Mouse (Mus musculus) heart, embryonic 12.5 days (tissue): ENCODE measurements around the gene Tmem135. TPM values are rescaled to one million over a fixed set of nuclear protein-coding genes. Genes with fewer than 3 reads are reported as not detected.
A peak's percentile ranks its signal among the peaks of the same experiment; 100 is the strongest.

Experiments used
- ATAC-seq: fragments of 200-750 bp; cut with Nextera tagmentation; 2 replicates; pipeline ENCODE4 v1.8.0; 2017; ENCODE audit warnings: moderate TSS enrichment, moderate library complexity; ENCODE audit not compliant: insufficient number of reproducible peaks, low FRiP score
- H3K27ac ChIP-seq: fragments of 300-500 bp; sonication (generic); 2 replicates; pipeline ENCODE4 v1.5.1; 2016; ENCODE audit warnings: mild to moderate bottlenecking, moderate library complexity; ENCODE audit not compliant: poor library complexity, severe bottlenecking
- H3K27me3 ChIP-seq: fragments of 300-500 bp; sonication (generic); replicated peaks from 2 replicates; pipeline ENCODE4 v1.6.1; 2016; ENCODE audit warnings: mild to moderate bottlenecking, moderate library complexity
- H3K36me3 ChIP-seq: fragments of 300-500 bp; sonication (generic); 2 replicates; pipeline ENCODE4 v1.6.1; 2016; ENCODE audit warnings: mild to moderate bottlenecking, moderate library complexity
- H3K4me1 ChIP-seq: fragments of 300-500 bp; sonication (generic); replicated peaks from 2 replicates; pipeline ENCODE4 v1.6.1; 2016; ENCODE audit warnings: mild to moderate bottlenecking
- H3K4me2 ChIP-seq: fragments of 300-500 bp; sonication (generic); 2 replicates; pipeline ENCODE4 v1.6.1; 2016; ENCODE audit warnings: mild to moderate bottlenecking, moderate library complexity
- H3K4me3 ChIP-seq: fragments of 300-500 bp; sonication (generic); 2 replicates; pipeline ENCODE4 v1.5.1; 2016; ENCODE audit warnings: mild to moderate bottlenecking
- H3K9ac ChIP-seq: fragments of 300-500 bp; sonication (generic); 2 replicates; pipeline ENCODE4 v1.6.1; 2016; ENCODE audit warnings: mild to moderate bottlenecking, moderate library complexity
- H3K9me3 ChIP-seq: fragments of 300-500 bp; sonication (generic); replicated peaks from 2 replicates; pipeline ENCODE4 v1.6.1; 2016; ENCODE audit warnings: mild to moderate bottlenecking, moderate library complexity
- WGBS: fragments of 180-500 bp; shearing (Covaris S2); methylation state at CpG from one replicate; pipeline ENCODE4 v1.1.7; 2016; 5-methylcytosine and 5-hydroxymethylcytosine counted together
- polyA plus RNA-seq: library from polyadenylated mRNA; unstranded; fragments of >200 nt; fragmentation: Nextera tagmentation; extraction: Ambion mirVana; gene quantifications from 2 replicates; pipeline ENCODE4 v1.2.1, GENCODE M21; 2016

The Tmem135 gene
- polyA plus RNA-seq, 1 experiment from 2014 or later = 31.2 TPM

DNA sequence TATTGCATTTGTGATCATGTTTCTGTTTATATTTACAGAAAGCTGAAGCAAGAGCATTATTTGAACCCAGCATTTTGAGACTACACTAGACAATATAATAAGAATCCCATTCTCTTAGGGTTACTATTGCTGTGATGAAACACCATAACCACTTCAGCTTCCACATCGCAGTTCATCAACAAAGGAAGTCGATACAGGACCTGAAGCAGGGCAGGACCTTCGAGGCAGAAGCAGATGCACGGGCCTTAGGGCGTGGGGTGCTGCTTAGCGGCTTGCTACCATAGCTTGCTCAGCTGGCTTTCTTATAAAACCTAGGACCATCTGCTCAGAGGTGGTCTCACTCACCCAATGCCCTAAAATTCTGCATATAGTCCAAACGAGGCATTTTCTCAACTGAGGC lies 188.3 kb downstream of the Tmem135 start:
- H3K36me3 ChIP-seq = no peaks in the 10 kb centered on the region
- peak overlapping the region; percentile 47; the same call in 1 of the 2 replicates for H3K27ac ChIP-seq
- H3K9ac ChIP-seq = no peak overlapping the region
- no peak overlapping the region for H3K4me3 ChIP-seq
- 0 out of 2 replicates have a peak overlapping the region, but pooled peaks have one; percentile 4 for H3K4me2 ChIP-seq
- H3K9me3 ChIP-seq = no peaks in the 10 kb centered on the region
- 73% methylated on average over 7 of the region's 7 CpGs for WGBS
- peaks cover 15% of the 10 kb centered on the region for H3K4me1 ChIP-seq
- ATAC-seq = no peak
- no peaks in the 10 kb centered on the region for H3K27me3 ChIP-seq

DNA sequence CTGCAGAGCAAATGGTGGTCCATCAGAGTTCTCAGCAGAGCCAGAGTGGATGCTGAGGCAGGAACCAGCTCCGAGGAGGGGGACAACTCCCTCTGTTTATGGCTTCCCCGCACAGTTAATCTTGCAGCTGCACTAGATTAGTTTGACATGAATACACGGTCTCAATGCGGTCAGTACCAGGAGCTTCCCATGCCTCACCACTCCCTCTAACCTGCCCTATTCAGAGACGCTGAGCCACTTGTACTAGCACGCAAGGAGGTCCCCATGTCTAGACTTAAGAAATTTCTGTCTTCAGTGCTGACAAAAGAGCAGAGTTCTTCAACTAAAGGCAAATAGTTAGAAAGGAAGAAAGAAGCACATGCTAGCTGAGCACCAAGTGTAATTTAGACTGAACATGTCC lies 193.5 kb downstream of the Tmem135 start:
- Histone ChIP-seq H3K27ac (no peak overlapping the region), H3K9ac (no peak overlapping the region), H3K4me1 (peaks cover 16% of the 10 kb centered on the region), H3K27me3 (no peaks in the 10 kb centered on the region), H3K4me2 (no peak overlapping the region), H3K4me3 (no peak overlapping the region), H3K36me3 (no peaks in the 10 kb centered on the region), H3K9me3 (no peaks in the 10 kb centered on the region)
- no peak for ATAC-seq
- WGBS = 32% methylated on average over 6 of the region's 6 CpGs

DNA sequence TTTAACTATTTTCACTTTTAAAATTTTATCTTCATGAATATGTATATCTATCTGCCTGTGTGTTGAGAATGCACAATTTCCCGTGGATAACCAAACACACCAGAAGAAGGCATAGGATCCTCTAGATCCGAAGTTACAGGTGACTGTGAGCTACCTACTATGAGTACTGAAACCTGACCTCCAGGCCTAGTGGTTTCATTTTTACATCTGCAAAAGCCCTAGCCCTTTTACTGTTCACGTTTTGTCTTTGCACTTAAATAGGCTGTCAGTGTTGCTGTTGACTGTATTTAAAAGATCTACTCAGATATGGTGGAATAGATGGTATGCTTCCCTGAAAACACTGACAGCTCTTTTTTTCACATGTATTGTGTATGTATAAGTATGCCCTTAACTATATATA lies 197.9 kb downstream of the Tmem135 start:
- H3K4me2 ChIP-seq = no peak overlapping the region
- ATAC-seq = no peak
- no peak overlapping the region for H3K27ac ChIP-seq
- H3K9ac ChIP-seq = no peak overlapping the region
- H3K4me1 ChIP-seq = peaks cover 12% of the 10 kb centered on the region; the same call in 1 of the 2 replicates
- WGBS = 78% methylated on average over 3 of the region's 3 CpGs
- no peak overlapping the region for H3K4me3 ChIP-seq
- H3K27me3 ChIP-seq = no peaks in the 10 kb centered on the region
- H3K36me3 ChIP-seq = no peaks in the 10 kb centered on the region
- no peaks in the 10 kb centered on the region for H3K9me3 ChIP-seq

DNA sequence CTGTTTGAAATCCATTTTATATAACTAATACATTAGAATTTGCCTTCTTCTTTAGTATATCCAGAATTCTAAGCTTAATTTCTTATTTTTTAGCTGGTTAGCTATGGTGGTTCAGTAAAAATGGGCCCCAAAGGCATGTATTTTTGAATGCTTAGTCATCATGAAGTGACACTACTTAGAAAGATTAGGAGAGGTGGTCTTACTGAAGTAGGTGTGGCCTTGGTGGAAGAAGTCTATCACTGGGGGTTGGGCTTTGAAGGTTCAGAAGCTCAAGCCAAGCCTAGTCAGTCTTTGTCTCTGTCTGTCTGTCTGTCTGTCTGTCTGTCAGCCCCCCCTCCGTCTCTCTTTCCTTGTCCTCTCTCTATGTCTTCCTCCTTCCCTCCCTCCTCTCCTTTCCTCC lies 198.6 kb downstream of the Tmem135 start:
- Histone ChIP-seq H3K4me2 (no peak overlapping the region), H3K4me1 (peaks cover 6% of the 10 kb centered on the region; the same call in 1 of the 2 replicates), H3K4me3 (no peak overlapping the region), H3K36me3 (no peaks in the 10 kb centered on the region), H3K27me3 (no peaks in the 10 kb centered on the region), H3K9me3 (no peaks in the 10 kb centered on the region), H3K27ac (no peak overlapping the region), H3K9ac (no peak overlapping the region)
- no peak for ATAC-seq
- 76% methylated on average over 1 of the region's 1 CpGs for WGBS

DNA sequence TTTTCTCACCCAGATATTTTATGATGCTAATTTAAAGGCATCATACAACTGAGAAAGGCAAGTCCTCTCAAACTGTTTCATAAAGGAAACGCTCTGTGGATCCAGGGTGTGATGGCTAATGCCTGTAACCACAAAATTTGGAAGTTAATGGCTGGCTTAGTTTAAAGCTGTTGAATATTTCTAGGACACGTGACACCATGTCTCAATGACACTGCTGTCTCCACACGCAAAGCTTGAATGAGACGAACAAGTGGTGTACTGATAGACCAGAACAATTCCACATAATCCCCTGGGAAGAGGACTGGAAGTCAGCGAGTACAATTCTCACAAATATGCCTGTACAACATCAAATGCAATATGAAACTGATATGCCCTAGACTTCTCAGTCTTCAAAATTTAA lies 200.9 kb downstream of the Tmem135 start:
- no peaks in the 10 kb centered on the region for H3K27me3 ChIP-seq
- no peak overlapping the region for H3K27ac ChIP-seq
- no peak overlapping the region for H3K4me3 ChIP-seq
- H3K4me1 ChIP-seq = 0 out of 2 replicates have a peak, but pooled peaks cover 4% of the 10 kb centered on the region
- 60% methylated on average over 5 of the region's 5 CpGs for WGBS
- ATAC-seq = no peak
- H3K9me3 ChIP-seq = no peaks in the 10 kb centered on the region
- no peak overlapping the region for H3K9ac ChIP-seq
- H3K36me3 ChIP-seq = no peaks in the 10 kb centered on the region
- H3K4me2 ChIP-seq = no peak overlapping the region

DNA sequence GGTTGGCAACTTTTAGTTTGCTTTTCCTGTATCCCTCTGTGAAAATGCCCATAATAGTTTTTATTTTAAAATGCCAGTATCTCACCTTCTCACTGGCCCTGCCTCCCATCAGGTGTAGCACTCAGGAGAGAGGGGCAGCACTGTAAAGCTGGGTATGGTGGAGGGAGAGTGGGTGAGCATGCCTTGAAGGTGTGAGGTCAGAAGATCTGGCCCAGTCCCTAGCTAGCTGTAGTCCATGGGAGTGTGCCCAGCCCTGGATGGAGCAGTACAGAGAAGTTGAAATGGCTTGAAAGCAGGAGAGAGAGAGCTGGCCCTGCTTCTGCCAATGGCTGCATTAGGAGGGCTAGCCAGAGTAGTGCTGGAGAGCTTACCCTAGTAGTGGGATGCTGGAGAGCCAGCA lies 202.1 kb downstream of the Tmem135 start:
- no peak overlapping the region for H3K4me2 ChIP-seq

DNA sequence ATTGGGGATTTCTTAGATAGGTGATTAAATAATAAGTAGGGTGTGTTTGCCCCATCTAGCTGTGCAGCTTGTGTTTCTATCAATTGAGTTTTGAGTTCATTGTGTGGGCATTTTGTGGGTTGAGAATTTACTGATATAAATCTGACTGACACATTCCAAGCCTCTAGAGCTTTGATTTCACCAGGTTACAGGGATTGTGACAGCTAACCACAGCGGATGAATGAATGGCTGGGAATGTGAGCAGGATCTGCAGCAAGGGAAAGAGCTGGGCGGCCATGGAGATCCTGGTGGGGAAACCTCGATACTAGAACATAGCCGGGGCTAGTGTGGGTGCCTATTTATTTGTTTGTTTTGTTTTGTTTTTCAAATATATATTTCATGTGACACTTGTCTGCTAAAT lies 205.5 kb downstream of the Tmem135 start:
- H3K4me1 ChIP-seq = peaks cover 8% of the 10 kb centered on the region; the same call in 1 of the 2 replicates
- H3K9ac ChIP-seq = no peak overlapping the region
- H3K27me3 ChIP-seq = no peaks in the 10 kb centered on the region
- WGBS = 82% methylated on average over 4 of the region's 4 CpGs
- no peak for ATAC-seq
- no peak overlapping the region for H3K4me2 ChIP-seq
- H3K36me3 ChIP-seq = no peaks in the 10 kb centered on the region
- H3K27ac ChIP-seq = no peak overlapping the region
- no peak overlapping the region for H3K4me3 ChIP-seq
- H3K9me3 ChIP-seq = no peaks in the 10 kb centered on the region

More for the DNA sequence above, 202.1 kb downstream of the Tmem135 start:
- 0 out of 2 replicates have a peak, but pooled peaks cover 4% of the 10 kb centered on the region for H3K4me1 ChIP-seq
- H3K36me3 ChIP-seq = no peaks in the 10 kb centered on the region
- no peak for ATAC-seq
- no peaks in the 10 kb centered on the region for H3K27me3 ChIP-seq
- no peak overlapping the region for H3K9ac ChIP-seq
- H3K9me3 ChIP-seq = no peaks in the 10 kb centered on the region
- no peak overlapping the region for H3K4me3 ChIP-seq
- no peak overlapping the region for H3K27ac ChIP-seq

DNA sequence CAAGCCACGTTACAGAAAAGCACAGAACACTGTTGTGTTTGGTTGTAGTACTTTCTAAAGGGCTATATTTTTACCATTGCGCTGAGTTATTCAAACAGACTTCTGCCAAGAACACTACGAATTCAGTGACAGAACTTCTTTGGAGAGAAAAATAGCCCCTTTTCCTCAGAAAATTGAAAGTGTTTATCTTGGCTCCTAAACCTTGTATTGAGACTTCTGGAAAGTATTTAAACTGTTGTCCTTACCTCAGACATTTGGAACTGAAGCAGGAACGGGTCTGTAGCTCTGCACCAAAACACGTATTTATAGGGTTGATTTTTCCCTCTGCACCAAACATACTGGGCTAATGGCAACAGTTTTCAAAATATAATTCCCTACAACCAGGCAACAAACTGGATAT lies 210.6 kb downstream of the Tmem135 start:
- ATAC-seq = no peak
- H3K36me3 ChIP-seq = no peaks in the 10 kb centered on the region
- WGBS = 58% methylated on average over 5 of the region's 5 CpGs
- H3K4me1 ChIP-seq = peaks cover 10% of the 10 kb centered on the region; the same call in 1 of the 2 replicates
- no peak overlapping the region for H3K9ac ChIP-seq
- H3K9me3 ChIP-seq = no peaks in the 10 kb centered on the region
- no peak overlapping the region for H3K27ac ChIP-seq
- no peak overlapping the region for H3K4me3 ChIP-seq
- no peaks in the 10 kb centered on the region for H3K27me3 ChIP-seq
- H3K4me2 ChIP-seq = no peak overlapping the region

DNA sequence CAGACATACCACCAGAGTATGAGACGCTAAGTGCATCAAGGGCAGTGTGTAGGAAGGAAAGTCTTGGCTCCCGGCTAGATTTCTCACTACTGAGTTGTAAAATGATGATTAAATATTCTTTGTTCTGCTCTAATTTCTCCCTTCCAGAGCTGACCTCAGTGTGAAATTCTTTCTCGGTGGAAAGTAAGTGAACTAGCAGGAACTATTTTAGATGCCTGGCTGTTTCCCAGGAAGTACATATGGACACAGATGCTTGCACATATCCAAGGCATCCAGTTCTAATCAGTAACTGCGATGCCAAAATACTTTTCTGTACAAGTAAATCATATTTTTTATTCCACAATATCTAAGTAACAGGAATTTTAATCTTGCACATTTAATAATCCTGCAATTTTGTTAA lies 220.1 kb downstream of the Tmem135 start:
- no peak overlapping the region for H3K4me2 ChIP-seq
- peaks cover 5% of the 10 kb centered on the region; the same call in 1 of the 2 replicates for H3K4me1 ChIP-seq
- H3K9me3 ChIP-seq = 0 out of 2 replicates have a peak, but pooled peaks cover 3% of the 10 kb centered on the region
- H3K36me3 ChIP-seq = no peaks in the 10 kb centered on the region
- H3K9ac ChIP-seq = no peak overlapping the region
- no peak for ATAC-seq
- H3K27me3 ChIP-seq = no peaks in the 10 kb centered on the region
- WGBS = 64% methylated on average over 4 of the region's 4 CpGs
- H3K27ac ChIP-seq = no peak overlapping the region
- H3K4me3 ChIP-seq = no peak overlapping the region

DNA sequence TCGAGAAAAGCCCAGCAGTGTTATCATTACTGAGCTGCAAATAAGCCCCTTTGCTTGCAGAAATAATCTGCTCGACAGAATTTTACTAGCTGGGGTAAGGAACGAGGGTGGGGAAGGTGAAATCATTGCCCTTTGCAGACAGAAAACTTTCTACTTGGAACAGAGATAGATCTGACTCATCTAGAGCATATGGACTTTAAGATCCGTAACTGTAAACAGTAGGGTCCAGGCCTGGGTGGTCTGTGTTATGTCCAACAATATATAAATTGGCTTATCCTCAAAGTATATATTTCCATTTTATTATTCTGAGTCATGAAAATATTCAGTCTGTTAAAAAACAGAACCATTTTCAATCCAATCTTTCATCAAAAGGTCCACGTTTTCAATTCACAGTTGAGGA lies 221.1 kb downstream of the Tmem135 start:
- no peak overlapping the region for H3K27ac ChIP-seq
- H3K4me3 ChIP-seq = no peak overlapping the region
- no peaks in the 10 kb centered on the region for H3K27me3 ChIP-seq
- 0 out of 2 replicates have a peak, but pooled peaks cover 3% of the 10 kb centered on the region for H3K9me3 ChIP-seq
- H3K36me3 ChIP-seq = no peaks in the 10 kb centered on the region
- 58% methylated on average over 5 of the region's 5 CpGs for WGBS
- no peak for ATAC-seq
- no peak overlapping the region for H3K9ac ChIP-seq
- no peak overlapping the region for H3K4me2 ChIP-seq
- peaks cover 6% of the 10 kb centered on the region; the same call in 1 of the 2 replicates for H3K4me1 ChIP-seq

DNA sequence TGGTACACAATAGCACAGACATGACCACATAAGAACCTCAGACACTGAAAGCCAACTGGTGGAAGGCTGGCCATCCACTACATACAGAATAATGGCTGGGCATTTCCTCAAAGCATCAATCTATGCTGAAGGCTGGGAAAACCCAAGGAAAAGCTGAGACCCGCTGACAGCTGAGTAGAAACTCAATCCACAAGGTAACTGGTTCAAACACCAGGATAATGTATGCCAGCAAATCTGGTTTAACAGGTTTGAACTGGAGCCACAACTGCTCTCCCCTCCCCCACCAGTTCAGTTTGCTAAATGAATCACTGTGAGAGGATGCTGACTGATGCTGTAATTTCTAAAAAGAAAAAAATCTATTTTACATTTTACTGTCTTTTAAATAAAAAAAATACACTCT lies 222.7 kb downstream of the Tmem135 start:
- Histone ChIP-seq H3K9me3 (0 out of 2 replicates have a peak, but pooled peaks cover 3% of the 10 kb centered on the region), H3K27ac (no peak overlapping the region), H3K4me2 (no peak overlapping the region), H3K36me3 (no peaks in the 10 kb centered on the region), H3K27me3 (no peaks in the 10 kb centered on the region), H3K9ac (no peak overlapping the region), H3K4me3 (no peak overlapping the region), H3K4me1 (0 out of 2 replicates have a peak, but pooled peaks cover 5% of the 10 kb centered on the region)
- WGBS = 61% methylated on average over 1 of the region's 1 CpGs
- ATAC-seq = no peak

DNA sequence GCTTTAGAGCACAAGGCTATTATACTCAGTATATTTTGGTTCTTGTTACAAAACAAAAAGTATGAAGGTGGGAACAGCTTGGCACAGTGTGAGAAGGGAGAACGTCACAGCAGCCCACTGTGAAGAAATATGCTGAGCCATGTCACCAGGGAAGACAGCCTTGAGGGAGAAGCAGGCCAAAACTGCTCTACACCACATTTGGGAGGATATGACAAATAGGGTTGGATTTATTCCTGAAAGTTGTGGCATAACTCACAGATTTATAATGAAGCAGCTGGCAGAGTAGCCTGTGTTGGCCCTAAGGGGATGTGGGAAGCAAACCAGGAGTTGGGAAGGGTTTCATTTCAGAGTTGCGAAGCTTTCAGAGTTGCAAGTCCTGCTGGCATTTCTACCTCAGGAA lies 225.4 kb downstream of the Tmem135 start:
- Histone ChIP-seq H3K27ac (no peak overlapping the region), H3K27me3 (no peaks in the 10 kb centered on the region), H3K4me2 (no peak overlapping the region), H3K36me3 (no peaks in the 10 kb centered on the region), H3K4me3 (no peak overlapping the region), H3K4me1 (0 out of 2 replicates have a peak, but pooled peaks cover 3% of the 10 kb centered on the region), H3K9ac (no peak overlapping the region), H3K9me3 (0 out of 2 replicates have a peak, but pooled peaks cover 3% of the 10 kb centered on the region)
- ATAC-seq = no peak
- 81% methylated on average over 2 of the region's 2 CpGs for WGBS
